Mouse (Mus musculus): Measurements from ENCODE around the gene Tbx4. TPM values are rescaled to one million over a fixed set of nuclear protein-coding genes. Genes with fewer than 3 reads are reported as not detected.

Tbx4 gene
- total RNA-seq (2022) = not detected

GRCm38 (mm10) chr11:85885665-85886428 lies at the start of gene Tbx4:
Gene Tbx4 (plus strand): TSS chr11:85886422.
- no peak for DNase-seq (ENCODE audit: low spot score)

- no peak for DNase-seq (ENCODE audit: low spot score)
These were observed 49.5 kb upstream of the Tbx4 start for GRCm38 (mm10) chr11:85836523-85837290.

GRCm38 (mm10) chr11:85837291-85837647 lies 49.0 kb upstream of the Tbx4 start:
- DNase-seq (ENCODE audit: low spot score) = no peak

- DNase-seq (ENCODE audit: low spot score) = no peak
These were observed 48.4 kb upstream of the Tbx4 start for GRCm38 (mm10) chr11:85837648-85838423.

- DNase-seq (ENCODE audit: low spot score) = no peak
These were observed 47.6 kb upstream of the Tbx4 start for GRCm38 (mm10) chr11:85838424-85839257.

GRCm38 (mm10) chr11:85839258-85840030 lies 46.8 kb upstream of the Tbx4 start:
- DNase-seq (ENCODE audit: low spot score) = no peak

- DNase-seq (ENCODE audit: low spot score) = no peak
These were observed 46.0 kb upstream of the Tbx4 start for GRCm38 (mm10) chr11:85840031-85840802.

GRCm38 (mm10) chr11:85840803-85841145 lies 45.4 kb upstream of the Tbx4 start:
- no peak for DNase-seq (ENCODE audit: low spot score)

GRCm38 (mm10) chr11:85841211-85841681 lies 45.0 kb upstream of the Tbx4 start:
- no peak for DNase-seq (ENCODE audit: low spot score)

- DNase-seq (ENCODE audit: low spot score) = no peak
These were observed 44.2 kb upstream of the Tbx4 start for GRCm38 (mm10) chr11:85841980-85842379.

GRCm38 (mm10) chr11:85842596-85843346 lies 43.5 kb upstream of the Tbx4 start:
- DNase-seq (ENCODE audit: low spot score) = no peak

GRCm38 (mm10) chr11:85843347-85843692 lies 42.9 kb upstream of the Tbx4 start:
- DNase-seq (ENCODE audit: low spot score) = peak; percentile 73

GRCm38 (mm10) chr11:85844144-85844965 lies 41.9 kb upstream of the Tbx4 start:
- peak; percentile 91 for DNase-seq (ENCODE audit: low spot score)

- no peak for DNase-seq (ENCODE audit: low spot score)
These were observed 41.3 kb upstream of the Tbx4 start for GRCm38 (mm10) chr11:85844971-85845370.

GRCm38 (mm10) chr11:85845921-85846320 lies 40.3 kb upstream of the Tbx4 start:
- peak; percentile 71 for DNase-seq (ENCODE audit: low spot score)

- DNase-seq (ENCODE audit: low spot score) = peak; percentile 69
These were observed 39.7 kb upstream of the Tbx4 start for GRCm38 (mm10) chr11:85846509-85846908.

GRCm38 (mm10) chr11:85849037-85849436 lies 37.2 kb upstream of the Tbx4 start:
- peak; percentile 75 for DNase-seq (ENCODE audit: low spot score)

- DNase-seq (ENCODE audit: low spot score) = no peak
These were observed 36.0 kb upstream of the Tbx4 start, which contains the start of gene Gm11444 for GRCm38 (mm10) chr11:85850233-85850632. Gene Gm11444 (minus strand): TSS chr11:85850333.
